Mouse (Mus musculus) heart, embryonic 15.5 days (tissue): ENCODE measurements around the gene Polr3gl. TPM values are rescaled to one million over a fixed set of nuclear protein-coding genes. Genes with fewer than 3 reads are reported as not detected.

Experiments
- ATAC-seq: fragments of 200-750 bp; cut with Nextera tagmentation; replicated peaks from 2 replicates; pipeline ENCODE4 v1.8.0; 2017; ENCODE audit warnings: low read depth, moderate TSS enrichment; ENCODE audit not compliant: insufficient number of reproducible peaks, insufficient read depth, low FRiP score
- H3K27ac ChIP-seq: fragments of 300-500 bp; sonication (generic); 2 replicates; pipeline ENCODE4 v1.5.1; 2015; ENCODE audit warnings: mild to moderate bottlenecking, inconsistent platforms
- H3K27me3 ChIP-seq: fragments of 300-500 bp; sonication (generic); 2 replicates; pipeline ENCODE4 v1.6.1; 2015; ENCODE audit warnings: inconsistent platforms
- H3K36me3 ChIP-seq: fragments of 300-500 bp; sonication (generic); 2 replicates; pipeline ENCODE4 v1.6.1; 2015; ENCODE audit warnings: mild to moderate bottlenecking, inconsistent platforms
- H3K4me1 ChIP-seq: fragments of 300-500 bp; sonication (generic); replicated peaks from 2 replicates; pipeline ENCODE4 v1.6.1; 2015; ENCODE audit warnings: inconsistent platforms
- H3K4me2 ChIP-seq: fragments of 300-500 bp; sonication (generic); 2 replicates; pipeline ENCODE4 v1.6.1; 2015; ENCODE audit warnings: inconsistent platforms, mild to moderate bottlenecking, moderate library complexity
- H3K4me3 ChIP-seq: fragments of 300-500 bp; sonication (generic); 2 replicates; pipeline ENCODE4 v1.5.1; 2015; ENCODE audit warnings: mild to moderate bottlenecking, inconsistent platforms
- H3K9ac ChIP-seq: fragments of 300-500 bp; sonication (generic); 2 replicates; pipeline ENCODE4 v1.6.1; 2015; ENCODE audit warnings: mild to moderate bottlenecking, inconsistent platforms
- H3K9me3 ChIP-seq: fragments of 300-500 bp; sonication (generic); replicated peaks from 2 replicates; pipeline ENCODE4 v1.6.1; 2016; ENCODE audit warnings: inconsistent platforms
- WGBS: fragments of 180-500 bp; shearing (Covaris S2); methylation state at CpG from one replicate; pipeline ENCODE4 v1.1.7; 2015; ENCODE audit warnings: mixed read lengths; 5-methylcytosine and 5-hydroxymethylcytosine counted together
- polyA plus RNA-seq: library from polyadenylated mRNA; unstranded; fragments of >200 nt; fragmentation: Nextera tagmentation; extraction: Ambion mirVana; gene quantifications from 2 replicates; pipeline ENCODE4 v1.2.1, GENCODE M21; 2015

Gene Polr3gl
- polyA plus RNA-seq, 1 experiment from 2014 or later, result 34.8 TPM

- no peaks in the 10 kb centered on the region for H3K36me3 ChIP-seq
- H3K4me1 ChIP-seq, result peaks cover 4% of the 10 kb centered on the region
- H3K9me3 ChIP-seq, result no peaks in the 10 kb centered on the region
- H3K27me3 ChIP-seq, result no peaks in the 10 kb centered on the region
- H3K27ac ChIP-seq, result no peak overlapping the region
- ATAC-seq, result no peak
- WGBS, result 64% methylated on average over 2 of the region's 2 CpGs
- H3K9ac ChIP-seq, result no peak overlapping the region
- no peak overlapping the region for H3K4me3 ChIP-seq
- H3K4me2 ChIP-seq, result no peak overlapping the region
Observed at GRCm38 (mm10) chr3:96539316-96539715, 54.7 kb downstream of the Polr3gl start.

GRCm38 (mm10) chr3:96534300-96534699 lies 59.7 kb downstream of the Polr3gl start:
- WGBS, result 62% methylated on average over 2 of the region's 2 CpGs

DNA sequence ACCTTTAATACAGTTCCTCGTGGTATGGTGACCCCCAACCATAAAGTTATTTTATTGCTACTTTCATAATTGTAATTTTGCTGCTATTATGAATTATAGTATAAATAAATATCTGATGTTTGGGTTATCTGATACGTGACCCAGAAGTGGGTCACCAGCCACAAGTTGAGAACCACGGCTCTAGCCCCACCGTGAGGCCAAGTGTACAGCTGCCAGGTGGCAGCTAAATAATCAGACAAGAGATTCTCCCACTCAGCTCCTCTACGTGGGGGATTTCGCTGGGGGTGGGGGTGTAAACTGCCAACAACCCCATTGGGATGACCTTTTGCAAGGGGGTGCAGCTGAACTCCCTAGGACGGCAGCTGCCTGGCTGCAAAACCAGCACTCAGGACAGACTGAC lies 61.9 kb downstream of the Polr3gl start:
- no peak for ATAC-seq
- Histone ChIP-seq H3K9me3 (no peaks in the 10 kb centered on the region), H3K36me3 (no peaks in the 10 kb centered on the region), H3K9ac (no peak overlapping the region), H3K4me3 (no peak overlapping the region), H3K4me2 (no peak overlapping the region), H3K27ac (no peak overlapping the region), H3K4me1 (peaks cover 10% of the 10 kb centered on the region), H3K27me3 (peaks cover 16% of the 10 kb centered on the region)
- WGBS, result 44% methylated on average over 7 of the region's 7 CpGs

More at GRCm38 (mm10) chr3:96534300-96534699, 59.7 kb downstream of the Polr3gl start:
- no peak for ATAC-seq
- H3K27me3 ChIP-seq, result no peaks in the 10 kb centered on the region; the same call in 1 of the 2 replicates
- no peak overlapping the region for H3K9ac ChIP-seq
- H3K9me3 ChIP-seq, result no peaks in the 10 kb centered on the region
- H3K4me1 ChIP-seq, result no peaks in the 10 kb centered on the region
- no peak overlapping the region for H3K4me2 ChIP-seq
- no peak overlapping the region for H3K27ac ChIP-seq
- no peaks in the 10 kb centered on the region for H3K36me3 ChIP-seq
- no peak overlapping the region for H3K4me3 ChIP-seq

DNA sequence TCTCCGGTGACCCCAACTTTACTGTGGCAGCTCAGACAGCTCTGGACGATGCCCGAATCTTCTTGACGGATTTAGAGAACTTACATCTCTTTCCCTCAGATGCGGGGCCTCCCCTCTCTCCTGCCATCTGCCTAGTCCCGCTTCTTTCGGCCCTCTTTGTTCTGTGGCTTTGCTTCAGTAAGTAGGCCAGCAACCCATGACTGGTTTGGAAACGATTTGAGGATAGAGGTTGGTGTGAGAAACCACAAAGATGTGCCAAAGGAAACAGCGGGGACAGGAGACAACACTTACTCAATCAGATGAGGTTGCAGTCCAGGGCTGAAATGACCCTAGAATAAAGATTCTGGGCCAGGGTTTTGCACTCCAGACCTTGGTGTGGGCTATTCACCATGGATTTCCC lies 65.5 kb downstream of the Polr3gl start:
- WGBS, result 65% methylated on average over 9 of the region's 9 CpGs
- Histone ChIP-seq H3K4me2 (no peak overlapping the region), H3K27ac (no peak overlapping the region), H3K9me3 (no peaks in the 10 kb centered on the region), H3K4me1 (peaks cover 28% of the 10 kb centered on the region), H3K9ac (no peak overlapping the region), H3K36me3 (no peaks in the 10 kb centered on the region), H3K27me3 (peaks cover 26% of the 10 kb centered on the region), H3K4me3 (no peak overlapping the region)
- no peak for ATAC-seq

Other genes starting within 250 kb of the Polr3gl start
- 0.53 and 1.0 TPM in 2 replicates for gene BC107364, start 141.9 kb downstream of the Polr3gl start, polyA plus RNA-seq
- 7.9 and 8.0 TPM in 2 replicates for gene Hfe2, start 69.0 kb downstream of the Polr3gl start, polyA plus RNA-seq
- gene Txnip, start 36.2 kb downstream of the Polr3gl start, polyA plus RNA-seq, result 206 and 208 TPM in 2 replicates
- 1.3 and 1.6 TPM in 2 replicates for gene Gm16253, start 17.2 kb downstream of the Polr3gl start, polyA plus RNA-seq
- 6.7 TPM in 2 replicates for gene Ankrd34a, start 2.5 kb upstream of the Polr3gl start, polyA plus RNA-seq
- gene Lix1l, start 7.0 kb upstream of the Polr3gl start, polyA plus RNA-seq, result 5.3 and 5.5 TPM in 2 replicates
- gene Rbm8a, start 35.8 kb upstream of the Polr3gl start, polyA plus RNA-seq, result 73.9 and 78.7 TPM in 2 replicates
- gene Pex11b, start 41.2 kb upstream of the Polr3gl start, polyA plus RNA-seq, result 35.5 and 37.6 TPM in 2 replicates
- 0.10 and 0.15 TPM in 2 replicates for gene Gm42957, start 41.3 kb upstream of the Polr3gl start, polyA plus RNA-seq
- gene Itga10, start 51.4 kb upstream of the Polr3gl start, polyA plus RNA-seq, result 1.00 and 1.2 TPM in 2 replicates
- gene Ankrd35, start 76.0 kb upstream of the Polr3gl start, polyA plus RNA-seq, result 0.31 and 0.56 TPM in 2 replicates
- gene Pias3, start 102.2 kb upstream of the Polr3gl start, polyA plus RNA-seq, result 33.2 and 43.7 TPM in 2 replicates
- 6.6 and 7.0 TPM in 2 replicates for gene Nudt17, start 114.4 kb upstream of the Polr3gl start, polyA plus RNA-seq
- 23.6 and 28.6 TPM in 2 replicates for gene Polr3c, start 133.4 kb upstream of the Polr3gl start, polyA plus RNA-seq
- gene Rnf115, start 133.5 kb upstream of the Polr3gl start, polyA plus RNA-seq, result 33.4 and 40.5 TPM in 2 replicates
- 0.38 TPM in 1 of 2 replicates, not detected in the other for gene Pdzk1, start 235.1 kb upstream of the Polr3gl start, polyA plus RNA-seq
- gene Cd160, start 235.2 kb upstream of the Polr3gl start, polyA plus RNA-seq, result 0.60 and 4.0 TPM in 2 replicates